Mouse (Mus musculus) retina, postnatal 1 day (tissue): ENCODE measurements around the gene Dbn1.

ENCODE experiments used
- DNase-seq: peaks from one replicate; pipeline ENCODE4 v3.0.0-alpha.2; 2012

Gene Dbn1

DNA sequence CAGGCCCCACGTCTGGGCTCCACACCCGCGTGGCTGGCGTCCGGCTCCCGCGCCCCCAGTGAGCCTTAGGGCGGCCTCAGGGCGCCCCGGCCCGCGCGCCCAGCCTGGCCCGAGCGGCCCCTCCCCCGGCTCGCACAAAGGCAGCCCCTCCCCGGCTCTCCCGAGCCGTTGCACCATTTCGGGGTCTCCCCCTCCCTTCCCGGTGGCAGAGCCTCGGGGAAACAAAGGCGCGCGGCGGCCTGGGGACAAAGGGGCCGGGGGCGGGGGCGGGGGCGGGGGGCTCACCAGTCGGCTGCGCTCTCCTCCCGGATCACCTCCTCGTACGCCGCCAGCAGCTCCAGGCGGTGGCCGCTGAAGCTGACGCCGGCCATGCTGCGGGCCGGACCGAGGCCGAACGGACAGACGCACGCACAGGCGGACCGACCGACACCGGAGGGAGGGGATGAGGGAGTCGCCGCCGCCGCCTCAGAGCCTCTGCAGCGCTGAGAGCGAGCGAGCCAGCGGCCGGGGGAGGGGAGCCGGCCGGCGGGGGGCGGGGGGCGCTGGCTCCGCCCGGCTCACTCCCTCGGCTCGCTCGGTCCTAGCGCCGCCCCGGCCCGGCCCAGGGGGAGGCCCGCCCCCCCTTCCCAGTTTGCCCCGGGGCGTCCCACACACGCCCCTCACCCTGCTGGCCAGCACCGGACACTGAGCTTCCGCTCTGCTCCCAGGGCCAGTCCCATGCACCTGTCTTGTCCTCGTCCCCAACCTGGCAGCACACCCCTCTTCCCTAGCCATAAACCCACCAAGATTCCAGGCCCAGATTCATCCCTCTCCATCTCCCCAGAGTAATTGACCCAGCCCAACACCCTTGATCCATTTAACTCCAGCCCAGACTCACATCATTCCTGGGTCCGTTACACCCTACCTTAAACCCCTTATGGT lies at the start of gene Dbn1:
Gene Dbn1 (minus strand): TSS at position 534 of the 921 bp plus-strand sequence.
- peak; percentile 87 for DNase-seq

- DNase-seq: peak; percentile 100
Measured at GRCm38 (mm10) chr13:55536194-55537175, 48.6 kb upstream of the Dbn1 start, which contains the start of gene Ddx41. TSS of gene Ddx41 (minus strand) at chr13:55536658.

DNA sequence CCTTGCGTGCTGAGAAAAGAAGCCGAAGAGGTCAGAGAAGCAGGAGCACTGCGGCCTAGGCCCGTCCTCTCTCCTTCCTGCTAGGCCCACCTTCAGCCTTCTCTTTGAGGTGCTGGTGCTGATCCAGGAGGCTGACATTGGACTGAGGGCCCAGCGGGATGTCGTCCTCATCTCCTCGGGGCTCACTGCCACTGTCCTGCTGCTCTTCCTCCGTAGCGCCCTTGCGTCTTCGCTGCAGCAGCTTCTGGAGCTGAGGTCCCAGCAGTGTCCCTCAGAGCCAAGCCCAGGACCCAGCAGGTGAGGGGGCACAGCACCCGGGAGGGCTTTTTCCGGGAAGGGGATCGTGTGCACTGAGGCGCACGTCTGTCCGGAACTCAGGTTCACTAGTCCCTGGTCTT lies 47.9 kb upstream of the Dbn1 start:
- DNase-seq: no peak

- no peak for DNase-seq
Measured at GRCm38 (mm10) chr13:55535191-55535590, 47.3 kb upstream of the Dbn1 start.

- DNase-seq: no peak
Measured at GRCm38 (mm10) chr13:55529198-55529915, 41.4 kb upstream of the Dbn1 start, which contains the start of gene Dok3. TSS of gene Dok3 (minus strand) at chr13:55529296.

- DNase-seq: no peak
Measured at GRCm38 (mm10) chr13:55527834-55528772, 40.2 kb upstream of the Dbn1 start.

DNA sequence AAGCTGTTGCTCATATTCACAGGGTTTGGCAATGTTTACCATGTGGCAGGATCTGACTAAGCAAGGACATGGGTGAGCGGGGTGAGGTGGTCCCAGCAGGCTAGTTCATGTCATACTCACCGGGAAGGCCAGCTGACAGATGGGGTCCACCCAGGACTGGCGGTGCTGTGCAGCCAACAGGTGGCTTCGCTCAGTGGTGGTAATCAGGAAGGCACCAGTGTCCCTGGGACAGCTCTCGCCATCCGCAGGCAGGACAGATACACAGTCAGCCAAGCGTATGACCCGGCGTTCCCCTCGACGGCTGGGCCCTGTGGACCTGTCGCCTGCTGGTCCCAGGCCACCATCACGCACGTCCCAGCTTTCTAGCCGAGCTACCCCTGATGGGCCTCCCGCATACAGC lies 39.3 kb upstream of the Dbn1 start:
- DNase-seq: no peak

DNA sequence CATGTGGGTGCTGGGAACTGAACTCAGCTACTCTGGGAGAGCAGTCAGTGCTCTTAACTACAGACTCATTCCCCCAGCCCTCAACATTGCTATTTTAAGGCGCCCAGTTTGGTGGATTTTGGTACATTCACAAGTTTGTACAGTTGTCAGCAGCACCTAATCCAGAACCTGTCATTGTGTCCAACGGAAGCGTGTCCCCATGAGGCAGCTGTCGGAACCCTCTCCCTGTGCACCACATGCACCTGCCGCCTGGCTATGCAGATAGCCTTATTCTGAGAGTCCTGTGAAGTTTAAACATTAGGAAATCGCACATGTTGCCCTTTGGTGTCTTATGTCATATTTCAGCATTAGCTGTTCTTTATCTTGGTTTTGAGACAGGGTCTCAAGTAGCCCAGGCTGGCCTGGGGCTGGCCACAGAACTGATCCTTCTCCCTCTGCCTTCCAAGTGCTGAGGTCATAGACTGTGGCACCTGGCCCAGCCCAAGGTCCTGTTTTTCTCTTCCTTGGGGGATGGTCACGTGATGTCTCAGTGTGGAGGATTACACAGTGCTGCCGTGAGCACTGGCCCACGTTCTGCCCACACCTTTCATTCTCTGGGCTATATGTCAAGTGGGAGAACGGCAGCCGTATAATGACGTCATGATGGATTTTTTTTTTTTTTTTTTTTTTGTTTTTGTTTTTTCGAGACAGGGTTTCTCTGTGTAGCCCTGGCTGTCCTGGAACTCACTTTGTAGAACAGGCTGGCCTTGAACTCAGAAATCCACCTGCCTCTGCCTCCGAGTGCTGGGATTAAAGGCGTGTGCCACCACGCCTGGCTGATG lies 38.0 kb upstream of the Dbn1 start:
- DNase-seq: no peak

- DNase-seq: no peak
Measured at GRCm38 (mm10) chr13:55523951-55524600, 36.2 kb upstream of the Dbn1 start.

- DNase-seq: no peak
Measured at GRCm38 (mm10) chr13:55523278-55523677, 35.4 kb upstream of the Dbn1 start.

DNA sequence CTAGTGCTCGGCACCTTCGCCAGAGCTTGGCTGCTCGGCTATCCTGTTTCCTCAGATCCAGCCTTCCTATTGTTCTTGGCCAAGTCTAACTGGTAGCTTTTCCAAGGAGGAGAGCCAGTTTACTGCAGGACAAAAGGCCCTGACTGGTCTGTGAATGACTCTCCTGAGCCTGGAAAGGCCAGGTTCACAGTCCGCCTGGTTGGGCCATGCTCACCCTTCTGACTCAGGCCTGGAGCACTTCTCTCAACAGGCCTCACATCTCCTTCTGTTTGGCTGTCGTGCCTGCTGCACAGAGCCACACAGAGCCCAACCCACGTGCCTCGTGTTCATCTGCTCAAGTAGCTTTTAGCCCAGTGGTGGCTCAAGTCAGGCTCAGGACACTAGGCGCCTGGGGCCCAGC lies 34.8 kb upstream of the Dbn1 start:
- no peak for DNase-seq

DNA sequence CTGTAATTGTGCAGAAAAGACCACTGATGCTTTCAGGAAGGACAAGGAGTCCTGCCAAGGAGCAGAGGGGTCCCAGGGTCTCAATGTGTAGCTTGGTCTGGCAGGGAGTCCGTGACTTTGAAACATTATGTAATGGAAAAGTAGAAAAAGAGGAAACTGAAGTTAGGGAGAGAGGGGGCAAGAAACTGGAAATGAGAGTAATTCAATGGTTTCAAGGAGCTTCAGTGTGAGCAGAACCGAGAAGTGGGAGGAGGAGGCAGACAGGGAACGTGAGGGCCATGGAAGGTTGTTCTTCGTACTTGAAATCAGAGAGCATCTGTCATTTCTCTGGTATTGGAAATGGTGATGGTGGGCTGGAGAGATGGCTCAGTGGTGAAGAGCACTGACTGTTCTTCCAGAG lies 31.7 kb upstream of the Dbn1 start:
- DNase-seq: no peak

DNA sequence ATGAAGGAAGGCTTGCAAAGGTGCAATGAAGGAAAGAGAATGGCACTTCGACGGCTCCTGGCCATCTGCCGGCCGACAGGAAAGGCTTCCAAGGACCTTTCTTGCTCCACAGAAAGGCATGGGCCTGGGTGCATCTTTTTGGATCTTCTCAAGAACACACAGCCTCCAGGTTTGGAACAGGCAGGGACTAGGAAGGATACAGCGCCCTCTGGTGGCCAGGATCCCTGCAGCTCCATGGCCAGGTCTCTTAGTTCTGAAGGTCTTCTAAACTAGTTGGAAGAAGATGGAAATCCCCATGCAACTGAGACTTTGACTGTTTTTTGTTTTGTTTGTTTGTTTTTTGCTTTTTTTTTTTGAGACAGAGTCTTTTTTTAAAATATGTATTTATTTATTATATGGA lies 29.0 kb upstream of the Dbn1 start:
- peak; percentile 87 for DNase-seq

DNA sequence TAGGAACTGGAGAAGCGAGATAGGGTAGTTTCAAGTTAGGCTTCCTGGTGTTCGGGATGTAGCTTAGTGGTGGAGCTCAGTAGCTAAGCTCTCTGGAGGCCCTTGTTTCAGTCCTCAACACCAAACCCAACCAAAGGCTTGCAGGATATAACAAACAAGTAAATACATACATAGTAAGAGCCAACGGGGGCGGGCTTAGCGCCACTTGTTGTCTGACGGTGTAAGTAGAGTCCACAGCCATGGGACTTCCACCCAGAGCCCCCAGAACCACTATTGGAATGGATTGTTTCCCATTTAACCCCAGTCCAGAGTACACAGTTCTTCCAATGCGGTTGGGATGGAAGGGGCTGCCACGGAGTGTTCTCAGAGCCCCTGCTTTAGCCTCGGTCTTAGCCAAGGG lies 25.9 kb upstream of the Dbn1 start:
- no peak for DNase-seq

GRCm38 (mm10) chr13:55513111-55513748 lies 25.3 kb upstream of the Dbn1 start, which contains the start of gene Pdlim7:
TSS of gene Pdlim7 (minus strand) at chr13:55513676.
- DNase-seq: peak; percentile 94

DNA sequence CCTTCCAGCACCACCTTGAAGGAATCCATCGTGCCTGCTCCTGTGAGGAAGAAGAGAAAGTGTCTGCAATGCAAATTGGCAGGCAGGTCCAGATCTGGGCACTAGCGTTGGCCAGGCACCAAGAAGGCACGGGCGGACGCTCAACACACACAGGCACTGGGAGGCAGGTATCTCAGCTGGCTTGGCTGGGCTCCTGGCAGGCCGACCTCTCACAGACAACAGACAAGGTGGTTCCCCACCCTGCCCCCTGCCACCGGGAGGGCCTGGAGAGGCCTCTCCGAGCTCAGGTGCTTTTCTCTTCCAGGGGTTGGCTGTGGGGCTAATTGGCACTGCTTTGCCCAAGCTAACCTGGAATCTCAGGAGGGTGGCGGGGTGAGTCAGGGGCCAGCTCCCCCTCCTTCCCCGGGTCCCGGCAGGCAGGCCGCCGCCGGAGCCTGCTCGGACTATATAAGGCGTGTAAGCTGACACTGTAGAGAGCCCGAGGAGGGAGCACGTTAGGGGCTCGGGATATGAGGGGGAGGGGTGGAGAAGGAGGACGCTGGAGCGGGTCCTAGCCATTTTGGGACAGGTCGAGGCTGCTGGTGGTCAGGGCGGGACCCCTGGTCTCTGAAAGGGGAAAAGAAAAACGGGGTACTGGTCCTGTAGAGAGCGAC lies 24.6 kb upstream of the Dbn1 start:
- peak; percentile 63 for DNase-seq

DNA sequence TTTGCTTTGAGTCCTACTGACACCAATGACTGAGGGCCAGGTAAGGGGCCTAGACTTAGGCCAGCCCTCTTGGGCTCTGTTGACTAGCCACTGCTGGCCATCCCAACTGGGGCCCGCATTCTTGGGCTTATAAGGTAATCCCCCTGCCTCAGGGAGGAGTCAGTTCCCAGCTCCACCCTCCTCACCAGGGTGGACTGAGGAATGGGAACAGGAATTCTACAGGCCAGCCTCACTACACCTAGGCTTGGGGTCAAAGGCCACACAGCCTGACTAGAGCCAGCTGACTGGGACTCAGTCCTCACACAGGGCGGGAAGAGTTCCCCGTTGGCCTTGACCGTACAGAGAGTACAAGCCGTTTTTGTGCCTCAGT lies 23.6 kb upstream of the Dbn1 start:
- DNase-seq: no peak

GRCm38 (mm10) chr13:55510668-55511491 lies 23.0 kb upstream of the Dbn1 start:
- DNase-seq: peak; percentile 90
